ENCODE assay signal across 29 mouse cellular contexts in the genomic region with DNA sequence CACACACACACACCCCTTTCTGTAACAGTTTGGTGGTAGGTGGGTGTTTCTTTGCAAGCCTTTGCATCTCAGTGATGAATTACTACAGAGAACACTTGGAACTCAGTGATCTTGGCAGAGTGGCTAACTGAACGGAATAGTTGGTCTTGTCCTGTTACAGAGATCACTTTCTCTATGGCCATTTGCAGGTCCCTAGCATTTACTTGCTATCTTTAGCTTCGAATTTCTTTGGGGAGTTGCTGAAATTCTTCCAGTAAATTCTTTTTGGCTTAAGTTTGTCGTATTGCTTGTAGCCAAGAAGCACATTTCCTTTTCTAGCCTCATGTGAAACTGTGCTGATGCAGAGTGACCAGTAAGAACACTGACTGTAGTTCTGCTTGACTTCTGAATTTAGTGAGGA. TPM values are rescaled to one million over a fixed set of nuclear protein-coding genes. Genes with fewer than 3 reads are reported as not detected.
DNase-seq lines count a peak whose midpoint lies in the region; TF ChIP-seq lines count a peak whose summit lies in the region.
"Had no signal": no experiment of that assay in that cellular context is flagged by ENCODE, and none has a peak within 500 bp of the region (broad histone marks: within the 10 kb centered on the region; RNA-seq: fewer than 3 reads in every experiment).

No protein-coding gene starts in this region.

- DNase-seq in heart, adult 8-10 months (ENCODE audit: low spot score) = peak; percentile 48
- no peak for DNase-seq in heart, postnatal 14 days
- no peak for DNase-seq in layer of hippocampus, adult 2 months (ENCODE audit: low spot score in 2 of 2)
- no peak for DNase-seq in layer of hippocampus, postnatal 14 days (ENCODE audit: low spot score in 2 of 2)
- DNase-seq in left cerebral cortex, postnatal 14 days (ENCODE audit: low spot score in 2 of 2) = no peak
- DNase-seq: adrenal gland, adult 2 months; adrenal gland, postnatal 36 days; B cell, adult 2 months; cerebellum, adult 2 months; cerebellum, postnatal 14 days; forebrain, postnatal 0 days; gastrocnemius, postnatal 36 days; kidney, adult 18-20 months; kidney, postnatal 25 days; left cerebral cortex, postnatal 4 days; lung, adult 2 months; lung, postnatal 10 days; thymus, postnatal 14 days had no signal

- H3K27me3 ChIP-seq in myocyte (ENCODE audit: control insufficient read depth, insufficient read depth, insufficient read length) = no peaks in the 10 kb centered on the region
- H3K27me3 ChIP-seq: forebrain, embryonic 12.5 days; kidney, embryonic 15.5 days; midbrain, embryonic 15.5 days; neural tube, embryonic 12.5 days had no signal

- no peak for TF ChIP-seq CTCF in layer of hippocampus, adult 2 months (conservative IDR thresholded peaks at IDR 0.05)

- peaks cover 8% of the 10 kb centered on the region for H3K4me1 ChIP-seq in brown adipose tissue, adult 24 weeks (ENCODE audit: control insufficient read depth, insufficient read depth, insufficient read length, low read length)

- peaks cover 59% of the 10 kb centered on the region for H3K79me2 ChIP-seq in myocyte (ENCODE audit: control insufficient read depth, insufficient read depth)

- TF ChIP-seq POLR2A in myocyte (IDR thresholded peaks at IDR 0.05; ENCODE audit: insufficient read length, low read depth) = no peak

- H3K4me3 ChIP-seq in layer of hippocampus, adult 2 months = no peak overlapping the region
- no peak overlapping the region for H3K4me3 ChIP-seq in brown adipose tissue, adult 24 weeks (ENCODE audit: insufficient read depth, low read depth, low read length)
- H3K4me3 ChIP-seq in myocyte = peak overlapping the region; percentile 5
- H3K4me3 ChIP-seq: erythroblast, embryonic 14.5 days; forebrain, embryonic 12.5 days; kidney, embryonic 15.5 days; midbrain, embryonic 15.5 days; neural tube, embryonic 12.5 days had no signal

- no peak overlapping the region for H3ac ChIP-seq in myocyte (ENCODE audit: control insufficient read depth, insufficient read length)

- H3K36me3 ChIP-seq in myocyte (ENCODE audit: control insufficient read depth, insufficient read depth) = no peaks in the 10 kb centered on the region
- H3K36me3 ChIP-seq: forebrain, embryonic 12.5 days; kidney, embryonic 15.5 days; midbrain, embryonic 15.5 days; neural tube, embryonic 12.5 days had no signal

- peak overlapping the region; percentile 61 for H3K4me2 ChIP-seq in myocyte (ENCODE audit: low read depth)
- H3K4me2 ChIP-seq: forebrain, embryonic 12.5 days; kidney, embryonic 15.5 days; midbrain, embryonic 15.5 days; neural tube, embryonic 12.5 days had no signal

- H3K27ac ChIP-seq in layer of hippocampus, adult 2 months = peak overlapping the region; percentile 46; the same call in 1 of the 2 replicates
- peak overlapping the region; percentile 52 for H3K27ac ChIP-seq in brown adipose tissue, adult 24 weeks (replicated peaks; ENCODE audit: low read depth, low read length)
- H3K27ac ChIP-seq: forebrain, embryonic 12.5 days; kidney, embryonic 15.5 days; liver, embryonic 14.5 days; midbrain, embryonic 15.5 days; neural tube, embryonic 12.5 days had no signal

- intact Hi-C loops in heart, postnatal 14 days (cut with DNase I) = loop anchor here (5.0 kb wide), 1 partner anchor 52 kb away; a partner anchor contains a TSS
- intact Hi-C loops in left cerebral cortex, postnatal 14 days (cut with DNase I) = no loop called here

TF ChIP-seq in myocyte, 11 proteins besides CTCF, POLR2A, EP300 and RAD21:
- TF ChIP-seq REST (IDR thresholded peaks at IDR 0.05; ENCODE audit: insufficient read depth, insufficient read length) (no peak), SRF (IDR thresholded peaks at IDR 0.05; ENCODE audit: control insufficient read depth, insufficient read length, low read depth) (no peak), USF1 (IDR thresholded peaks at IDR 0.05; ENCODE audit: low read depth) (no peak), MAX (IDR thresholded peaks at IDR 0.05; ENCODE audit: low read depth) (no peak), TCF3 (IDR thresholded peaks at IDR 0.05; ENCODE audit: insufficient read length, low read depth) (no peak), CEBPB (IDR thresholded peaks at IDR 0.05; ENCODE audit: insufficient read depth, poor library complexity, severe bottlenecking) (no peak), POLR2AphosphoS2 (IDR thresholded peaks at IDR 0.05; ENCODE audit: insufficient read length, low read depth) (no peak), E2F4 (IDR thresholded peaks at IDR 0.05; ENCODE audit: insufficient read depth) (no peak), MYOG (IDR thresholded peaks at IDR 0.05; ENCODE audit: control insufficient read depth in 1 of 3, insufficient read depth in 1 of 3, insufficient read length in 2 of 3, low read depth in 2 of 3) (no peak), TCF12 (IDR thresholded peaks at IDR 0.05; ENCODE audit: insufficient read depth, poor library complexity, severe bottlenecking) (no peak)

RNA-seq across cellular contexts. Expression of a gene that starts 3.1 kb away (rescaled TPM):
- 10 to 100 TPM; 21.7 to 30.6 (median 27.4) TPM for total RNA-seq in heart, adult 8-10 months (2022)
- 10 to 100 TPM; 13.9 to 17.0 TPM for total RNA-seq in heart, postnatal 14 days (2021)
- total RNA-seq in layer of hippocampus, adult 2 months (2021) = 10 to 100 TPM; 14.9 to 21.6 TPM
- total RNA-seq in layer of hippocampus, postnatal 14 days (2021) = 10 to 100 TPM; 15.2 to 15.5 TPM
- polyA plus RNA-seq in brown adipose tissue, adult 24 weeks (2012; ENCODE audit: insufficient read depth, insufficient read length, missing spikeins) = 47.0 and 65.4 TPM in 2 replicates
- polyA plus RNA-seq in myocyte (2012; fragmentation: generic; extraction: Trizol) = 39.7 TPM
- total RNA-seq in left cerebral cortex, postnatal 14 days (2021) = 10 to 100 TPM; 10.2 to 16.8 TPM

RNA-seq across cellular contexts. Expression of a gene that starts 49.4 kb away (rescaled TPM):
- total RNA-seq in heart, adult 8-10 months (2022) = under 1 TPM in 3 of 4 experiments, not detected in 1; 0.09 to 0.22 (median 0.09) TPM
- total RNA-seq in heart, postnatal 14 days (2021) = under 1 TPM; 0.07 to 0.12 TPM
- total RNA-seq in layer of hippocampus, adult 2 months (2021) = under 1 TPM; 0.22 to 0.28 TPM
- total RNA-seq in layer of hippocampus, postnatal 14 days (2021) = not detected
- polyA plus RNA-seq in brown adipose tissue, adult 24 weeks (2012; ENCODE audit: insufficient read depth, insufficient read length, missing spikeins) = not detected in 2 replicates
- 0.17 TPM for polyA plus RNA-seq in myocyte (2012; fragmentation: generic; extraction: Trizol)
- total RNA-seq in left cerebral cortex, postnatal 14 days (2021) = under 1 TPM in 1 of 2 experiments, not detected in 1; 0.25 TPM
- total RNA-seq: adrenal gland, adult 2 months; adrenal gland, postnatal 36 days; layer of hippocampus, adult 18-20 months had no signal
- polyA plus RNA-seq: adrenal gland, adult 2 months; erythroblast, embryonic 14.5 days; intestine, embryonic 14.5 days; liver, embryonic 14.5 days; small intestine, adult 2 months had no signal
